Mouse (Mus musculus) stomach, postnatal 0 days (tissue): ENCODE data around the gene Csnk2b.

Source experiments
- CTCF ChIP-seq: IDR thresholded peaks from 2 replicates; pipeline ENCODE4 v1.5.1; 2016; ENCODE audit warnings: antibody characterized with exemption, low read depth, mild to moderate bottlenecking, moderate library complexity
- EP300 ChIP-seq: optimal IDR thresholded peaks from 2 replicates; pipeline ENCODE3; 2016; ENCODE audit warnings: antibody characterized with exemption

DNA sequence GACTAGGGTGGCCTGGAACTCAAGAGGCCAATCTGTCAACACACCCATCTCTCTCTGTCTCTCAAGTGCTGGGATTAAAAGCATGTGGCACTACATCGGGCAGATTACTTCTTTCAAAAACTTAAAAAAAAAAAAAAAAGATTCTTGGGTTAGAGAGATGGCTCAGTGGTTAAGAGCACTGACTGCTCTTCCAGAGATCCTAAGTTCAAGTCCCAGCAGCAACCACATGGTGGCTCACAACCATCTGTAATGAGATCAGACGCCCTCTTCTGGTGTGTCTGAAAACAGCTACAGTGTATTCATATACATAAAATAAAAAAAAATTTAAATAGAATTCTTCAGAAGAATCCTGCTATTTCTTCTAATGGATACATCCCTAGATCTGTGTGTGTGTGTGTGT, 33.7 kb downstream of the Csnk2b start:
- TF ChIP-seq CTCF = peak; percentile 65
- TF ChIP-seq EP300 = no peak
